Mouse (Mus musculus) heart, postnatal 0 days (tissue): ENCODE measurements around the gene Cbx3. TPM values are rescaled to one million over a fixed set of nuclear protein-coding genes. Genes with fewer than 3 reads are reported as not detected.

Source experiments
- ATAC-seq: fragments of 200-750 bp; cut with Nextera tagmentation; 2 replicates; pipeline ENCODE4 v1.8.0; 2017; ENCODE audit warnings: low read depth, moderate number of reproducible peaks, moderate library complexity; ENCODE audit not compliant: insufficient read depth
- DNase-seq: peaks from one replicate; pipeline ENCODE4 v3.0.0-alpha.2; 2016; ENCODE audit warnings: low spot score
- H3K27ac ChIP-seq: fragments of 300-500 bp; sonication (generic); 2 replicates; pipeline ENCODE4 v1.5.1; 2014; ENCODE audit warnings: low read depth, mild to moderate bottlenecking
- H3K27me3 ChIP-seq: fragments of 300-500 bp; sonication (generic); 2 replicates; pipeline ENCODE4 v1.6.1; 2014; ENCODE audit warnings: low read length, mixed read lengths; ENCODE audit not compliant: control insufficient read depth, insufficient read depth
- H3K36me3 ChIP-seq: fragments of 300-500 bp; sonication (generic); replicated peaks from 2 replicates; pipeline ENCODE4 v1.6.1; 2014; ENCODE audit warnings: low read length, mixed read lengths; ENCODE audit not compliant: control insufficient read depth, insufficient read depth
- H3K4me1 ChIP-seq: fragments of 300-500 bp; sonication (generic); 2 replicates; pipeline ENCODE4 v1.6.1; 2014; ENCODE audit warnings: antibody characterized with exemption; ENCODE audit not compliant: control insufficient read depth, insufficient read depth
- H3K4me2 ChIP-seq: fragments of 300-500 bp; sonication (generic); 2 replicates; pipeline ENCODE4 v1.6.1; 2014; ENCODE audit warnings: low read depth, mild to moderate bottlenecking, low read length, moderate library complexity
- H3K4me3 ChIP-seq: fragments of 300-500 bp; sonication (generic); 2 replicates; pipeline ENCODE4 v1.5.1; 2014; ENCODE audit warnings: low read depth, low read length
- H3K9ac ChIP-seq: fragments of 300-500 bp; sonication (generic); replicated peaks from 2 replicates; pipeline ENCODE4 v1.6.1; 2014; ENCODE audit warnings: low read depth, low read length, mixed read lengths
- H3K9me3 ChIP-seq: fragments of 300-500 bp; sonication (generic); replicated peaks from 2 replicates; pipeline ENCODE4 v1.6.1; 2016; ENCODE audit warnings: low read length; ENCODE audit not compliant: control insufficient read depth
- CTCF ChIP-seq: IDR thresholded peaks from 2 replicates; pipeline ENCODE4 v1.5.1; 2016; ENCODE audit warnings: antibody characterized with exemption, control low read depth, low read depth
- EP300 ChIP-seq: IDR thresholded peaks from 2 replicates; pipeline ENCODE4 v1.6.1; 2016; ENCODE audit warnings: antibody characterized with exemption, low read depth
- WGBS: fragments of 180-500 bp; shearing (Covaris S2); extraction: QIAGEN DNeasy Blood & Tissue Kit; methylation state at CpG from one replicate; pipeline ENCODE4 v1.1.7; 2014; 5-methylcytosine and 5-hydroxymethylcytosine counted together
- polyA plus RNA-seq: library from polyadenylated mRNA; unstranded; fragments of >200 nt; fragmentation: Nextera tagmentation; extraction: Ambion mirVana; gene quantifications from 2 replicates; pipeline ENCODE4 v1.2.1, GENCODE M21; 2015
- total RNA-seq: library from RNA; depleted of rRNA; stranded (reverse); fragments of >200 nt; gene quantifications from 2 replicates; pipeline ENCODE4 v1.2.3, GENCODE M21; 2014; ENCODE audit warnings: low replicate concordance; rRNA removed

Gene Cbx3
- total RNA-seq (66.0 and 94.1 TPM in 2 replicates), polyA plus RNA-seq (270 and 295 TPM in 2 replicates)

DNA sequence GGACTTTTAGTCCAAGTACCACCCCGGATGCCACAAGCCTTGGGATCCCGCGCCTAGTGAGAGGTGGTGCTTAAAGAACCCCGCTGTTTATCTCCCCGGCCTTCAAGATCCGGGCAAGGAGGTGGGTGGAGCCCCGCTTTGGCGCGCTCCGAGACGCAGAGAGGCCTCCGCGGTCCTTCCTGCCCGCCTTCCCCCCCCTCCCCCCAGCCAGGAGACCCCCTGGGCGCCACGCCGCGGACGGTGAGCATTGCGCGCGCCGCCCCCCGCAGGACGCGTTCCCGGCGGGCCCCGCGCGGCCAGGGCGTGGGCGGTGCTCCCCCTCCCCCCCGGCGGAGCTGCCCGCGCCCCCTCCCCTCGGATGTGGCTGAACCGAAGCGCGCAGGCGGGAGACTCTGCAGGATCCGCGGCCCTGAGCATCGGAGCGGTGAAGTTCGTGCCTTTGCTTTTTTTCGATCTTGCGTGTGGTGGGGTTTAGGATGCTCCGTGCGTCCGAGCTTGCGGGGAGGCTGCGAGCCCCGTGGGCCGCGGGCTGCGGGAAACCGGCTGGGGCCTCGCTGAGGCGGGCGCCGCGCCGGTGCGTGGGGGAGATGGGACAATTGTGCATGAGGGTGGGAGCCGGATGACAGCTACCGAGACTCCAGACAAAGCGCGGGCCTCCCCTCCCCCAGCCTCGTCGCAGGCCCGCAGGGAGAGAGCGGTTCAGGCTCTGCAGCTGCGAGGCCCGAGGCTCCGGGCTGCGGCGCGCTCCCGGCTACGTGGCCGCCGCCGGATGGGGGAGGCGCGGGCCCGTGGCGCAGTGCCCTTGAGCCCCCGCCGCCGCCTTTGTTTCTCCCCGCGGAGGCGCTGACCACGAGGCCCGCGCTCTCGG, at the start of gene Cbx3:
Gene Cbx3 (plus strand): TSS at position 50 of the 868 bp plus-strand sequence.
- ATAC-seq (peak; percentile 79), DNase-seq (peak; percentile 90)
- Histone ChIP-seq H3K4me2 (peak within 1 kb of the TSS; percentile 75), H3K27me3 (no peaks in the 10 kb centered on the region), H3K4me3 (peak within 1 kb of the TSS; percentile 99), H3K36me3 (peaks cover 27% of the 10 kb centered on the region), H3K4me1 (peaks cover 21% of the 10 kb centered on the region), H3K27ac (peak within 1 kb of the TSS; percentile 100), H3K9ac (peak within 1 kb of the TSS; percentile 100), H3K9me3 (no peaks in the 10 kb centered on the region)
- TF ChIP-seq CTCF: no peak
- under 1% methylated on average over 61 of the region's 99 CpGs for WGBS

DNA sequence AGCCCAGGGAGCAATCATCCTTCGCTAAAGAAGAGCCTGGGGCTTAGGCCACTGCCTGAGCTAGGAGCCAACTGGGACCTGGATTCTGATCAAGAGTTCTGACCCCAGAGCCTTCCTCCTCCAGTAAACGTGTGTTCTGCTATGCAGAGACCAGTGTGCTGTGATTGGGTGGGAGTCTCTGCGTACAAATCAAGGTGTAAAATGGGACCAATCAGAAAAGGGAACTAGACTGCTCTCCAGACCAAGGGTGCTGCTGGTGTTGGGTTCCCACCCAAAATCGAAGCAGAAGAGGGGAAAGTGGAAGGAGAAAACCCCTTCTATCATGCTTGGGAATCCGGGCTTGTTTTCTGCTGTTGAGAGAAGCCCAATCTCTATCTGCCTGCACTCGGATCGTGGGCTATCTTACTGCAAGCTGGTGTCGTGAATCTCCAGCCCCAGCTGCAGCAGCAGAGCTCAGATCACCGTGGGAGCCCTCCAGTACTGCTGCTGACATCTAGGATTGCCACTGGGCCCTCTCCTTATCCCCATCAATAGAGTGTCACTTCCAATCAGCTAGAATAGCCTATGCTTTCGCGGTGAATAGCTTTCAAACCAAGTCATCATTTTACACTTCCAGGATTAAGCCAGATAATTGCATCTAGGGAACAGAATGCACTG, 46.6 kb upstream of the Cbx3 start:
- ATAC-seq (no peak), DNase-seq (no peak)
- 42% methylated on average over 11 of the region's 11 CpGs for WGBS
- Histone ChIP-seq H3K36me3 (no peaks in the 10 kb centered on the region), H3K9ac (no peak overlapping the region), H3K4me3 (no peak overlapping the region), H3K27ac (no peak overlapping the region), H3K4me2 (no peak overlapping the region), H3K4me1 (no peaks in the 10 kb centered on the region), H3K27me3 (no peaks in the 10 kb centered on the region), H3K9me3 (peaks cover 4% of the 10 kb centered on the region)
- TF ChIP-seq CTCF: no peak
- TF ChIP-seq EP300: no peak

DNA sequence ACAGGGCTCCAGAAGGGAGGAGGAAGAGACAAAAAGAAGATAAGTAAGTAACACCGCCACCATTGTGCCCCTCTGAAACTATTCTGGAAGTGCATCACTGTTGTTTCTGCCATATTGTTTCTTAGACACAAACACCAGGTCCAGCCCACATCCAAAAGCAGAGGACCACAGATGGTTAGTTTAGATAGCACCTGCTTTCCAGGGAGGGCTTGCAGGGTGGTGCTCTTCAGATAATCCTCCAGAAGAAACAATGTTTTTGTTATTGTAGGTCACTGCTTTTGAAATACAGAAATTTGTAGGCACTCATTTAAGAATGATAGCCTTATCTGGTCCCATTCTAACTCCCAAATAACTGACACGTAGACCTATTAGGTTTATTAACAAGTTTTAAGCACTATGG, 45.6 kb upstream of the Cbx3 start:
- Histone ChIP-seq H3K9ac (no peak overlapping the region), H3K4me2 (no peak overlapping the region), H3K27ac (no peak overlapping the region), H3K4me3 (no peak overlapping the region), H3K4me1 (no peaks in the 10 kb centered on the region), H3K9me3 (peaks cover 4% of the 10 kb centered on the region), H3K27me3 (no peaks in the 10 kb centered on the region), H3K36me3 (no peaks in the 10 kb centered on the region)
- ATAC-seq: no peak
- no peak for TF ChIP-seq CTCF
- DNase-seq: no peak
- 81% methylated on average over 2 of the region's 2 CpGs for WGBS

DNA sequence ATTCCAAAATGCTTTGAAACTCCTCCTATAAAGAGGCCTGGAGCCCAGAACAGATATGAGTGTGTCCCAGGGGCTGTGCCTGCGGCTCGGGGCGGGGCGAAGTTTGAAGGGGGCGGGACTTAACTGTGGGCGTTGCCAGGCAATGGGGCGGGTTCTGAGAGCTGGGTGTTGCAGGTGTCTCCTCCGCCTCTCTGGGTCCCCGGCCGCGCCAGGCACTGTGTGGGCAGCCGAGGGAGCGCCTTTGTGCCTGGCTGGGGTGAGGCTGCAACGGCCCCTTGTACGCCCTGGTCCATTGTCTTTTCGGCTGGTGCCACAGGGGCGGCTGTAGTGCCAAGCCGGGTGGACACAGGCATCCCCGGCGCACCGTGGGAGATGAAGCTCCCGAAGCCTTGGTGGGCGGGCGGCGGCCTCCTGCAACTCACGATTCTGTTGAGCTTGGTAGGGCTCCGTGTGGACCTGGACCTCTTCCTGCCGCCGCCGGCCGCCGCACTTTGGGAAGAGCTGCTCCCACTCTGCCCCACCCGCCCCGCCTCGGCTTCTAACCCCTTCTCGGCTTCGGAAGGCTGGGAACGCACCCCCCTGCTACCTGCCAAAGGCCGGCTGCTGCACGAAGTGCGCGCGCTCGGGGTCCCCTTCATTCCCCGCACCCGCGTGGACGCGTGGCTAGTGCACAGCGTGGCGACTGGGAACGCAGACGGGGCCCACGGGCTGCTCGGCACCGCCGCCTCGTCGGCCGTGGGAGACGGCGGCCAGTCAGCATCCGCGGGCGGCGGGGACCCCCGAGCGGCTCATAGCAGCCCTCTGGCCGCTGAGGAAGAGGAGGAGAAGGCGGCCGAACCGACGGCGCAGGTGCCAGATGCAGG, 37.4 kb upstream of the Cbx3 start, which contains the start of gene Nfe2l3:
Gene Nfe2l3 (plus strand): TSS at position 136 of the 863 bp plus-strand sequence.
- peak within 1 kb of the TSS; percentile 62 for H3K4me3 ChIP-seq
- ATAC-seq (peak; percentile 82), DNase-seq (peak; percentile 43)
- peak within 1 kb of the TSS; percentile 93 for H3K4me2 ChIP-seq
- H3K27me3 ChIP-seq: peaks cover 18% of the 10 kb centered on the region; the same call in 1 of the 2 replicates
- H3K27ac ChIP-seq: no peak within 1 kb of the TSS
- H3K9ac ChIP-seq: peak within 1 kb of the TSS; percentile 47; the same call in 1 of the 2 replicates
- H3K4me1 ChIP-seq: peaks cover 15% of the 10 kb centered on the region
- no peak for TF ChIP-seq EP300
- no peak for TF ChIP-seq CTCF
- H3K36me3 ChIP-seq: no peaks in the 10 kb centered on the region
- no peaks in the 10 kb centered on the region for H3K9me3 ChIP-seq
- 1% methylated on average over 73 of the region's 74 CpGs for WGBS

DNA sequence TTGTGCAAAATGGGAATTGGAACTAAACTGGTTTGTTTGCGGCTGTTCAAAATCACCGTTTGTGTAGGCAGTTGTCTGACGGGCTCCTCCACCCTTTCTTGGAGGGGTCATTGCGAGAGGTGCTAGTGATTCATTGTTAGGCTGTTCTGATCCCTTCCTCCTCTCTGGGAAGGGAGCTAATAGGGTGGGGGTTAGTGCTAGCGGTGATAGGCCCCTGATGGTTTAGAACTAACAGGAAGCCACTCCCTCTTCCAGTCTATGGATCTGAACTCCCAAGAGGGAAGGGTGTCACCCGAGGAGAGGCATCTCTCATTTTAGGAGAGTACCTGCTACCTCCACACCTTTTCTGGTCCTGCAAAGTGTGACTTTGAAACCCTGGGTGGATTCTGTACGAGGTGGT, 35.9 kb upstream of the Cbx3 start:
- H3K27ac ChIP-seq: no peak overlapping the region
- no peak overlapping the region for H3K4me3 ChIP-seq
- no peaks in the 10 kb centered on the region for H3K36me3 ChIP-seq
- H3K27me3 ChIP-seq: peaks cover 18% of the 10 kb centered on the region; the same call in 1 of the 2 replicates
- TF ChIP-seq EP300 (no peak), CTCF (no peak)
- no peak overlapping the region for H3K9ac ChIP-seq
- 60% methylated on average over 7 of the region's 7 CpGs for WGBS
- H3K4me1 ChIP-seq: peaks cover 19% of the 10 kb centered on the region
- H3K4me2 ChIP-seq: no peak overlapping the region
- ATAC-seq (no peak), DNase-seq (no peak)
- H3K9me3 ChIP-seq: no peaks in the 10 kb centered on the region
